Mouse (Mus musculus): ENCODE measurements at regions not wholly inside any gene's neighbourhood (a gene's known extent, or its start where the extent isn't known, plus 50 kb on each side); places are given as distances from the start of the nearest gene placed in this dataset.

DNA sequence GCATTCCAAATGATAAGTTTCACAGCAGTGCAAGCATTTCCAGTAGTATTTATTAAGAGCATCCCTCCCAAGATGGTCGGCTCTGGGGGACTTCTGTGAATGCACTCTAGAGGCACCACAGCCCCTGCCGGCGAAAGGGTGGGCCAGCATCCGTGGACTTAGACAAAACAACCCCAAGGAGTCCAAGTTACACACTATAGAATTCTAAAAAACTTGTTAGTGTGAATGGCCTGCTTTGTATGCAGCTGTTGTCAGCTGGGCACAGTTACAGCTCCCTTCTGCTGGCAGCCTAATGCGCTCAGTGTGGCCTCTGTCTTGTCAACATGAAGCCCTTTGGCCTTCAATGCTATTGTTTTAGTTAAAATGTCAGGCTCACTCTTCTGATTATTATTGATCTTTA lies 181.5 kb downstream of the Tle3 start:
- Histone ChIP-seq H3K4me3 (replicated peaks; ENCODE audit: control insufficient read depth, low read depth, low read length) (no peak overlapping the region), H3K4me1 (ENCODE audit: control insufficient read depth, insufficient read depth, low read length) (no peaks in the 10 kb centered on the region), H3K27ac (ENCODE audit: control insufficient read depth, insufficient read depth, low read depth, low read length, poor library complexity) (no peak overlapping the region)
- WGBS = 86% methylated on average over 5 of the region's 5 CpGs
- TF ChIP-seq POLR2A (IDR thresholded peaks at IDR 0.05; ENCODE audit: borderline replicate concordance, control insufficient read depth, low read depth, low read length) (no peak), CTCF (IDR thresholded peaks at IDR 0.05; ENCODE audit: control insufficient read depth, insufficient read depth, low read length) (no peak)

DNA sequence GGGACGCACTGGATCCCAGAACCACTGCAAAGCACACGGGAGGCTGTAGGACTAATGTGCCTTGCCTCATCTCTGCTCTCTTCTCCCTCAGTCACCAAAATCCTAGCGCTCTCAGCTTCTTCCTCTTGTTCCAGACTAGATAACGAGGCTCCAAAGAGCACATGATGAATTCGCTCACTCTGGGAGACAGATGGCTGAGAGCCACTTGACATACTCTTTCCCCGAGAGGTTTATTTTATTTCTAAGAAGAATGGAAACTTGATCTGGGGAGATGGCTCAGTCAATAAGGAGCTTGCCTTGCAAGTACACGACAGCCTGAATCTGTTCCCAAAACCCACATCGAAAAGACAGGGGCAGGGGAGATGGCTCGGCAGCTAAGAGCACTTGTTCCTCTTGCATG lies 179.2 kb downstream of the Tle3 start:
- no peak for TF ChIP-seq CTCF (IDR thresholded peaks at IDR 0.05; ENCODE audit: control insufficient read depth, insufficient read depth, low read length)
- no peak for TF ChIP-seq POLR2A (IDR thresholded peaks at IDR 0.05; ENCODE audit: borderline replicate concordance, control insufficient read depth, low read depth, low read length)
- 76% methylated on average over 9 of the region's 9 CpGs for WGBS
- H3K4me3 ChIP-seq (replicated peaks; ENCODE audit: control insufficient read depth, low read depth, low read length) = no peak overlapping the region
- H3K4me1 ChIP-seq (ENCODE audit: control insufficient read depth, insufficient read depth, low read length) = no peaks in the 10 kb centered on the region
- H3K27ac ChIP-seq (ENCODE audit: control insufficient read depth, insufficient read depth, low read depth, low read length, poor library complexity) = no peak overlapping the region

DNA sequence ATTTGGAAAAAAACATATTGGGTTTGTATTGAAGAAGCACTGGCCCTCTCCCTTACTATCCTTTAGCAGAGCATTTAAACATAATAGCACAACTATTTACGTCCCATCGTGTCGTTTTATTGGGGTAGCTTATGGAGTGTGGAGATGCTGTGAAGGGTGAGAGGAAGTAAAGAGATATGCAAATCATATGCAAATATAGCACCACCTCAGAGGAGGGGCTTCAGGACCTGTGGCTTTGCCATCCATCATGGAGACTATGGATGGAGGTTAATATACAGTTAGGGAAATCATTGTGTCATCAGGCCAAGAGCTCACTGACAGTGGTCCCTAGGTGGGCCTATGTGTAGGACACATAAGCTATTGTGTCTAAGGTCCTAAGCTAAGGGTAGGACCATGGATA lies 178.2 kb downstream of the Tle3 start:
- TF ChIP-seq POLR2A (IDR thresholded peaks at IDR 0.05; ENCODE audit: borderline replicate concordance, control insufficient read depth, low read depth, low read length) = no peak
- no peak for TF ChIP-seq CTCF (IDR thresholded peaks at IDR 0.05; ENCODE audit: control insufficient read depth, insufficient read depth, low read length)
- Histone ChIP-seq H3K4me3 (replicated peaks; ENCODE audit: control insufficient read depth, low read depth, low read length) (no peak overlapping the region), H3K4me1 (ENCODE audit: control insufficient read depth, insufficient read depth, low read length) (no peaks in the 10 kb centered on the region; the same call in 1 of the 2 replicates), H3K27ac (ENCODE audit: control insufficient read depth, insufficient read depth, low read depth, low read length, poor library complexity) (no peak overlapping the region)
- WGBS = 73% methylated on average over 3 of the region's 3 CpGs

DNA sequence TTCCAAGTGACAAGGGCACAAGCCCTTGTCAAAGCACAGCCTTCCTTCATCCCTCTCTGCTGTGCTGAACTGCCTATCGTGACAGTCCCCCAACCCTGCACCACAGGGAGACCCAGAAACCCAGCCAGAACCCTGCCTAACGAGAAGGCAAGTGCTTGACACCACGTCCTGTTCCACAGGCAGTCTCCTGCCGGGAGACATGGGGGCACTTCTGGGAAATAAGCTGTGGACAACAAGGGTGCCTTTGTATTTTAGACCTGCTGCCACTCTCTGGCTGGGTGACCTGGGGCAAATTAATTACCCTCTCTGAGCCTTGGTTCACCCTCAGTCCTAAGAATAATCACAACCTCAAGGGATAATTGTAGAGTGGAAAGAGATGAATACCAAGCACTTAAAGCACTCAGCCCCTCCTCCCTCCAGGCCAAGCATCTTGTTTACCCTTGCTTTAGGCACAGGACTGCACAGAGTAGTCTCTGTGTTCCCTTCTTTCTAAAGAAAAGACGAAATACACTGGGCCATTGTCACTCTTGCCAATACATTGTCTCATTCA lies 177.6 kb downstream of the Tle3 start:
- TF ChIP-seq CTCF (IDR thresholded peaks at IDR 0.05; ENCODE audit: control insufficient read depth, insufficient read depth, low read length) (no peak), POLR2A (IDR thresholded peaks at IDR 0.05; ENCODE audit: borderline replicate concordance, control insufficient read depth, low read depth, low read length) (no peak)
- no peak overlapping the region for H3K4me3 ChIP-seq (replicated peaks; ENCODE audit: control insufficient read depth, low read depth, low read length)
- H3K27ac ChIP-seq (ENCODE audit: control insufficient read depth, insufficient read depth, low read depth, low read length, poor library complexity) = no peak overlapping the region
- H3K4me1 ChIP-seq (ENCODE audit: control insufficient read depth, insufficient read depth, low read length) = no peaks in the 10 kb centered on the region; the same call in 1 of the 2 replicates
- WGBS = 66% methylated on average over 5 of the region's 5 CpGs

DNA sequence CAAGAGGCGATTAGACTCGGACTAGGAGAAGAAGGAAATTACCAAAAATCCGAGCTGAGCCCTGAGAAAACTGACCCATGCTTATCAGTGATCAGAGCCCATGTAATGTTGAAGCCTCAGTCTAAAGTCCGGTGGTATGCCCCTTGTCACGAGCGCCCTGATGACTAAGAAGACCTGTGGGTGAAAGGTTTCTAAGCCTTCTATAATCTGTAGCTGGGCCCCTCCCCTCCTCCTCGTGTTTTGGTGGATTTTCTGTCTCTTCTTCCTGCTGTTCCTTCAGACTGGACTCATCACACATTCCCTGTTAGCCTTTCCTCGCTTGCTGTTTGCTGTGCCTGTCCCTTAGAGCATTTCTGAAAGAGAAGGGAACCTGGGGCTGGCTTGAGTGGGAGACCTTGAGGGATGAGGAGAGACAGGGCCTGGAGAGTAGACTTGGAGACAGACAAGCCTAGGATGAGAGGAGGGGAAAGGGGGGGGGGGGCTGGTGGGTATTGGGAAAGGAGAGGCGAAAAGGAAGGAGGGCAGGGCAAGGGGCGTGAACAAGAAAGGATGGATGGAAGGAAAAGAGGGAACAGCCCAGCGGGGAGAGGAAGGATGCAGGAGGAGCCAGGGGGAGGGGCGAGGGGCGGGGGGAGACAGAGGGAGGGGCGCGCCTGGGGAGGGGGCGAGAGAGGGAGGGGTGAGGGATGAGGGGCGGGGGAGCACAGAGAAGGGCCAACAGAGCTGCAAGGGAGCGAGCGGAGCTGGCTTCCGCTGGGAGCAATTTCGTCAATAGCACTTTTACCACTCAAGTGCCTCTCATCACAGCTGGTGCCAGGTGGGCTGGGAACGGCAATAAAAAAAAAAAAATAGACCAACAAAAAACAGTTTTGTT lies 165.4 kb downstream of the Tle3 start:
- WGBS = 64% methylated on average over 17 of the region's 22 CpGs
- no peak overlapping the region for H3K27ac ChIP-seq (ENCODE audit: control insufficient read depth, insufficient read depth, low read depth, low read length, poor library complexity)
- TF ChIP-seq POLR2A (IDR thresholded peaks at IDR 0.05; ENCODE audit: borderline replicate concordance, control insufficient read depth, low read depth, low read length) (no peak), CTCF (IDR thresholded peaks at IDR 0.05; ENCODE audit: control insufficient read depth, insufficient read depth, low read length) (no peak)
- no peak overlapping the region for H3K4me3 ChIP-seq (replicated peaks; ENCODE audit: control insufficient read depth, low read depth, low read length)
- H3K4me1 ChIP-seq (ENCODE audit: control insufficient read depth, insufficient read depth, low read length) = no peaks in the 10 kb centered on the region

DNA sequence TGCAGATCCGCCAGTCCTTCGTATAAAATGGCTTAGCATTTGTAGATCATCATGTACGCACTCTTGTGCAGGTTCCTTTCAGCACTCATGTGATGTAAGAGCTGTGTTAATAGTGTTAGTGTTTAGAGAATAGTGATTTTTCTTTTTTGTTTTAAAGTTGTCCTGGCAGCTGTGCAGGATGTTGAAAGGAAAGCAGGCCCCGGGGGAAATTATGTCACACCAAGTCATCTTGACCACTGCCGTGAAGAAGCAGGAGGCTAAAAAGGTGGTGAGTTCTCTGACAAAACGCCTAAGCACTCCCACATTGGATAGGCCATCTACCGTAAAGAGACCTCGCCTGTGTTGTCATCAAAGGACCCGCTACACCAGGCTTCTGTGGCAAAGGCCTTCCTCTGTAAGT lies 161.1 kb downstream of the Tle3 start:
- TF ChIP-seq POLR2A (IDR thresholded peaks at IDR 0.05; ENCODE audit: borderline replicate concordance, control insufficient read depth, low read depth, low read length) (no peak), CTCF (IDR thresholded peaks at IDR 0.05; ENCODE audit: control insufficient read depth, insufficient read depth, low read length) (no peak)
- no peaks in the 10 kb centered on the region for H3K4me1 ChIP-seq (ENCODE audit: control insufficient read depth, insufficient read depth, low read length)
- WGBS = 66% methylated on average over 9 of the region's 9 CpGs
- H3K27ac ChIP-seq (ENCODE audit: control insufficient read depth, insufficient read depth, low read depth, low read length, poor library complexity) = no peak overlapping the region
- no peak overlapping the region for H3K4me3 ChIP-seq (replicated peaks; ENCODE audit: control insufficient read depth, low read depth, low read length)

DNA sequence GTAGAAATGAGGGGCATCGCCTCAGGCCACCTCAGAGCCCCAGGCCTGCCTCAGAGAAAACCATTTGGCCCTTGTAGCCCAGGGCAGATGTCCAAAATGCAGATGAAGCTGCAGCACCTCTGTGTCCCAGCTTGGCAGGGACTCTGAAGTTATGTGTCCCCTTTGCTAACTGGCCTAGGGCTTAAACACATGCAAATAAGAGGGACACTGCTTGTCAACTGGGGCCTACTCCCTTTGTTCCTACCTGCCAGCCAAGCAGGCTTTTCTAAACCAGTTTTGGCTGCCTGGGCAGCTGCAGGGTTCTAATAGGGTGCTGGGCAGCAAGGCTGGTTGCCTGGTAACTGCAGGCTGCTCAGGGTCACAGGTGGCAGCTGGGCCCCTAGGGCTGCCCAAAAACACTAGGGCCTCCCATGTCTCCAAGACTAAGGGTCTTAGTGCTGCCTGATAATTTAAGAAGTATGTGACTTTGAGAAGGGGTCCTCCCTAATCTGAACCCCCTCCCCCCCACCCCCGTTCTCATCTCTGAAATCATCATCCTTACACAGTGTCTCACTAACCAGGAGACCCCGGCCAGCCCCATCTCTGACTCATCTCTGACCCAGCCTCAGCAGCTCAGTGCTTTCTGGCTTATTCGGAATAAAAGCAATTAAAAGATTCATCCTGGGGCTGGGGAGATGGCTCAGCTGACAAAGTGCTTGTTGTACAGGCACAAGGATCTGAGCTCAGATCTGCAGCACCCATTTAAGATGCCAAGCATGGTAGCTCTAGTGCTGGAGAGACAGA lies 158.3 kb downstream of the Tle3 start:
- H3K27ac ChIP-seq (ENCODE audit: control insufficient read depth, insufficient read depth, low read depth, low read length, poor library complexity) = no peak overlapping the region
- 82% methylated on average over 4 of the region's 4 CpGs for WGBS
- TF ChIP-seq POLR2A (IDR thresholded peaks at IDR 0.05; ENCODE audit: borderline replicate concordance, control insufficient read depth, low read depth, low read length) (no peak), CTCF (IDR thresholded peaks at IDR 0.05; ENCODE audit: control insufficient read depth, insufficient read depth, low read length) (no peak)
- no peak overlapping the region for H3K4me3 ChIP-seq (replicated peaks; ENCODE audit: control insufficient read depth, low read depth, low read length)
- no peaks in the 10 kb centered on the region for H3K4me1 ChIP-seq (ENCODE audit: control insufficient read depth, insufficient read depth, low read length)

DNA sequence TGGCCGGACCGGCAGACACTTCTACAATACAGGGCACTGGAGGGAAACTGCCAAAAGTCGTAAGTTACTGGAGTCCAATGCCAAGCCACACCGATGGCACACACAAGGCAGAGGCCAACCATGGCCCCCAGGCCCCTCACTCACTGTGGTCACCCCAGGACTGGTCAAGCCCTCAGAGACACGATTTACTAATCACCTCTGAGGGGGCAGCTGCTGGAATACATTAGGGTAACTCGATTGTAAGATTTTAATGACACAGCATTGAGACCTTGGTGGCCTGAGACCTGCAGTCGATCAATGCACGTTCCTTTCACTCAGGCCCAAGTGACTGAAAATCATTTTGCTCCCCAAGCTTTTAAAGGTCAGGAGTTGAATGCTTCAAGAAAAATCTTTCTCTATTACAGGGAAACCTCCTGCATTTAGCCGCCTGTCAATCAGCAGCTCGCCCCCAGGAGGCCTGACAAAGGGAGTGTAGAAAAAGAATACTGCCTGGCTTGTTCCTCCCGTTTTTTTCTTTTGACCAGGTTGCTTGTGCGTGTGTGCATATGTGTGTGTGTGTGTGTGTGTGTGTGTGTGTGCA lies 156.2 kb downstream of the Tle3 start:
- Histone ChIP-seq H3K27ac (ENCODE audit: control insufficient read depth, insufficient read depth, low read depth, low read length, poor library complexity) (no peak overlapping the region), H3K4me1 (ENCODE audit: control insufficient read depth, insufficient read depth, low read length) (no peaks in the 10 kb centered on the region), H3K4me3 (replicated peaks; ENCODE audit: control insufficient read depth, low read depth, low read length) (no peak overlapping the region)
- 74% methylated on average over 12 of the region's 12 CpGs for WGBS
- TF ChIP-seq POLR2A (IDR thresholded peaks at IDR 0.05; ENCODE audit: borderline replicate concordance, control insufficient read depth, low read depth, low read length) = no peak
- no peak for TF ChIP-seq CTCF (IDR thresholded peaks at IDR 0.05; ENCODE audit: control insufficient read depth, insufficient read depth, low read length)
